ENCODE assay signal across 8 mouse cellular contexts in the genomic region with DNA sequence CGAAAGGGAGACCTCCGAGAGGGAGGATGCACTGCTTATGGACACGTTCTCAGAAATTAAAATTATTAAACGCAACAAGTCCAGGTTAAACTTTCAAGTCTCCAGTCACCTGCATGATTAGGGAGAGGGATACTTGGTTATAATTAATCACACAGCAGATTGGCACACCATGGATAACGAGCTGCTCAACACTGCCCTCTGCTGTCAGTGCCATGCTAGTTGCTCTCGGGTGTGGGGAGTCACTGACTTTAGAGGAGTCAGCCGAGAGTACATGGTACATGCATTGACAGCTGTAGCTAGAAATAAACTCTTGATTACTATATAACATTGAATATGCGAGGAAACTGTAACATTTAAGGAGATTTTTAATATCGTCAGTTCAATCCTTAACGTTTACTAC.
DNase-seq lines count a peak whose midpoint lies in the region; ATAC-seq lines count a peak whose summit lies in the region.

No protein-coding gene starts in this region.

- ATAC-seq in heart, embryonic 11.5 days (replicated peaks; ENCODE audit: insufficient number of reproducible peaks, low FRiP score, low TSS enrichment), result no peak
- no peak for ATAC-seq in monocyte, adult 5-6 weeks (replicated peaks; ENCODE audit: insufficient number of reproducible peaks, low FRiP score, low TSS enrichment, poor library complexity, severe bottlenecking)

- H3K4me3 ChIP-seq in heart, embryonic 11.5 days (ENCODE audit: low read depth, low read length), result no peak overlapping the region

- no peaks in the 10 kb centered on the region for H3K36me3 ChIP-seq in heart, embryonic 11.5 days (ENCODE audit: control insufficient read depth, insufficient read depth, low read length)

- H3K9ac ChIP-seq in heart, embryonic 11.5 days (ENCODE audit: low read depth, low read length), result no peak overlapping the region

- no peak overlapping the region for H3K27ac ChIP-seq in heart, embryonic 11.5 days (ENCODE audit: low read depth, low read length)

- no peak overlapping the region for H3K4me2 ChIP-seq in heart, embryonic 11.5 days

- intact Hi-C loops in heart, postnatal 14 days (cut with DNase I), result no loop called here

- no peaks in the 10 kb centered on the region for H3K4me1 ChIP-seq in heart, embryonic 11.5 days (ENCODE audit: control insufficient read depth, insufficient read depth, low read length)

- 58% methylated on average over 10 of the region's 10 CpGs for WGBS in heart, embryonic 11.5 days (ENCODE audit: insufficient replicate concordance)

- DNase-seq in heart, postnatal 14 days, result peak; percentile 48 to 51
- peak; percentile 50 for DNase-seq in A20 (ENCODE audit: low read depth, low spot score)
- DNase-seq in R1 (ENCODE audit: low read depth, low spot score), result peak; percentile 32
- peak; percentile 60 to 64 for DNase-seq in cerebellum, postnatal 36 days
- DNase-seq in layer of hippocampus, adult 18-20 months (ENCODE audit: low spot score in 2 of 2), result peak; percentile 39 to 70
- DNase-seq in ovary, postnatal 36 days (ENCODE audit: low spot score), result peak; percentile 44

- no peaks in the 10 kb centered on the region for H3K27me3 ChIP-seq in heart, embryonic 11.5 days (ENCODE audit: control insufficient read depth, insufficient read depth, low read length)

- no peaks in the 10 kb centered on the region for H3K9me3 ChIP-seq in heart, embryonic 11.5 days (replicated peaks; ENCODE audit: control insufficient read depth, low read length)
